Mouse (Mus musculus) heart, postnatal 0 days (tissue): Measurements from ENCODE around the gene Lyrm4.

Experiments used
- CTCF ChIP-seq: IDR thresholded peaks from 2 replicates; pipeline ENCODE4 v1.5.1; 2016; ENCODE audit warnings: antibody characterized with exemption, control low read depth, low read depth
- EP300 ChIP-seq: IDR thresholded peaks from 2 replicates; pipeline ENCODE4 v1.6.1; 2016; ENCODE audit warnings: antibody characterized with exemption, low read depth

GRCm38 (mm10) chr13:35949814-35950455 is 167.4 kb downstream of the Lyrm4 start:
- TF ChIP-seq EP300 (no peak), CTCF (no peak)
